Mouse (Mus musculus): ENCODE measurements around the gene Mpc1. TPM values are rescaled to one million over a fixed set of nuclear protein-coding genes. Genes with fewer than 3 reads are reported as not detected.

Mpc1 gene
- polyA plus RNA-seq, 1 experiment from 2014 or later: 366 TPM

- ATAC-seq: no peak
- Histone ChIP-seq H3K4me2 (ENCODE audit: low read length) (no peak overlapping the region), H3K27me3 (replicated peaks; ENCODE audit: control insufficient read depth, insufficient read depth, low read length) (no peaks in the 10 kb centered on the region), H3K9ac (ENCODE audit: low read length) (no peak overlapping the region), H3K9me3 (replicated peaks; ENCODE audit: control insufficient read depth, low read length) (no peaks in the 10 kb centered on the region), H3K27ac (ENCODE audit: low read depth, low read length) (no peak overlapping the region), H3K36me3 (ENCODE audit: control insufficient read depth, insufficient read depth, low read length) (no peaks in the 10 kb centered on the region), H3K4me1 (ENCODE audit: control insufficient read depth, insufficient read depth, low read length) (no peaks in the 10 kb centered on the region), H3K4me3 (ENCODE audit: low read depth, low read length) (no peak overlapping the region)
- DNase-seq (ENCODE audit: low spot score): no peak
- WGBS: 54% methylated on average over 6 of the region's 6 CpGs
Measured at GRCm38 (mm10) chr17:8272054-8272749, 10.5 kb upstream of the Mpc1 start.

DNA sequence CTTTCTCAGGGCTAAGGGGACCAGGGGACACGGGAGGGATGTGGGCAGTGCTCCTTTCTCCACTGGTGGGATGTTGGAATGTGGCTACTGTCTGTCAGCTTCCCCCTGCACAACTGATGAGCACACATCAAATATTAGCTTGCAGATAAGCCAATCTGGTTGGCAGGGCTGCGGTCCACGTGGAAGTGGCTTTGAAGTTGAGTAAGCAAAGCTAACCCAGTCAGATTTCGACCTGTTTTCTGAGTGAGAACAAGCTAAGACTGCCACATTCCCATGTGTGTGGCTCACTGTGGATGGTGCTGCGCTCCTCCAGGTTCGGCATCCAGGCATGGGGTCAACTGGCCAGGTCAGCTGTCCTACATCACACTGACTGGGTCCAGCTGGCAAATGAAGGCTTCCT, 9.8 kb upstream of the Mpc1 start:
- Histone ChIP-seq H3K36me3 (ENCODE audit: control insufficient read depth, insufficient read depth, low read length) (no peaks in the 10 kb centered on the region), H3K4me1 (ENCODE audit: control insufficient read depth, insufficient read depth, low read length) (no peaks in the 10 kb centered on the region), H3K4me2 (ENCODE audit: low read length) (no peak overlapping the region), H3K27me3 (replicated peaks; ENCODE audit: control insufficient read depth, insufficient read depth, low read length) (no peaks in the 10 kb centered on the region), H3K9ac (ENCODE audit: low read length) (no peak overlapping the region), H3K4me3 (ENCODE audit: low read depth, low read length) (no peak overlapping the region), H3K9me3 (replicated peaks; ENCODE audit: control insufficient read depth, low read length) (no peaks in the 10 kb centered on the region), H3K27ac (ENCODE audit: low read depth, low read length) (no peak overlapping the region)
- no peak for DNase-seq (ENCODE audit: low spot score)
- WGBS: 87% methylated on average over 6 of the region's 6 CpGs
- ATAC-seq: no peak

GRCm38 (mm10) chr17:8276071-8276470, 6.6 kb upstream of the Mpc1 start:
- Histone ChIP-seq H3K9me3 (replicated peaks; ENCODE audit: control insufficient read depth, low read length) (no peaks in the 10 kb centered on the region), H3K4me3 (ENCODE audit: low read depth, low read length) (no peak overlapping the region), H3K36me3 (ENCODE audit: control insufficient read depth, insufficient read depth, low read length) (no peaks in the 10 kb centered on the region), H3K9ac (ENCODE audit: low read length) (no peak overlapping the region), H3K27ac (ENCODE audit: low read depth, low read length) (no peak overlapping the region), H3K4me2 (ENCODE audit: low read length) (no peak overlapping the region), H3K4me1 (ENCODE audit: control insufficient read depth, insufficient read depth, low read length) (no peaks in the 10 kb centered on the region), H3K27me3 (replicated peaks; ENCODE audit: control insufficient read depth, insufficient read depth, low read length) (no peaks in the 10 kb centered on the region)
- ATAC-seq: no peak
- WGBS: 77% methylated on average over 4 of the region's 4 CpGs
- DNase-seq (ENCODE audit: low spot score): no peak

DNA sequence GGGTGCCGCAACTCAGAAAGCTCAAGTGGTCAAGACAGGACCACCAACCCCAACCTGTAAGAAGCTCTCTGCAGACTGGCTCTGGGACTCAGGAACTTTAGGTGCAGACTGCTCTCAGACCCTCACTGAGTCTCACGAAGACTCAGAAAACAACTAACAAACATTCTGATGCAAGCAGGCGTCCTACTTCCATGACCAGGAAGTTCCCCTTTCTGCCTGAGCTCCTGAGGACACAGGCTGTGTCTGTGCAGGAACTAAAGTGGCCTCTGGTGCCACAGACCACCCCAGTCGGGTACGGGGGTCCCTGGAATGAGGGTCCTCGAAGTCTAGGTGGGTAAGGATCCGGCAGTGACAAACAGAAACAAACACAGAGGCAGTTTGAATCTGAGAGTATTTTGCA, 6.0 kb upstream of the Mpc1 start:
- ATAC-seq (no peak), DNase-seq (ENCODE audit: low spot score) (no peak)
- no peaks in the 10 kb centered on the region for H3K27me3 ChIP-seq (replicated peaks; ENCODE audit: control insufficient read depth, insufficient read depth, low read length)
- no peak overlapping the region for H3K27ac ChIP-seq (ENCODE audit: low read depth, low read length)
- H3K9ac ChIP-seq (ENCODE audit: low read length): no peak overlapping the region
- H3K9me3 ChIP-seq (replicated peaks; ENCODE audit: control insufficient read depth, low read length): no peaks in the 10 kb centered on the region
- no peak overlapping the region for H3K4me2 ChIP-seq (ENCODE audit: low read length)
- H3K4me1 ChIP-seq (ENCODE audit: control insufficient read depth, insufficient read depth, low read length): no peaks in the 10 kb centered on the region
- no peaks in the 10 kb centered on the region for H3K36me3 ChIP-seq (ENCODE audit: control insufficient read depth, insufficient read depth, low read length)
- H3K4me3 ChIP-seq (ENCODE audit: low read depth, low read length): no peak overlapping the region
- WGBS: 80% methylated on average over 7 of the region's 7 CpGs

DNA sequence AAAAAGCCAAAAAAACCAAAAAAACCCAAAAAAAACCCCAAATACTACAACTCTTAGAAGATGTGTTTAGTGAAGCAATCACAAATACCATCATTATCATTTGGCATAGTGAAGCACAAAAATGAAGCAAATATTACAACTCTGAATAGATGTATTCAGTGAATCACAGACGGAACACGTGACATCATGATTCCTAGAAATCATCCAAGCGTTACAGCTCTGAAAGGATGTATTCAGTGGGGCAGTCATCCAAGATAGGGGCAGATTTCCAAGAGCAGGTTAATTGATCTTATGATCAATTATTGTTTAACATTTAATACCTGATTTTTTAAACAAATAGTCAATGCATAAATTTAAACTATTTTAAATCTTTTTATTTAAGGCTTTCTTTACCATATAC, 5.4 kb upstream of the Mpc1 start:
- WGBS: 60% methylated on average over 3 of the region's 3 CpGs
- no peaks in the 10 kb centered on the region for H3K4me1 ChIP-seq (ENCODE audit: control insufficient read depth, insufficient read depth, low read length)
- H3K9me3 ChIP-seq (replicated peaks; ENCODE audit: control insufficient read depth, low read length): no peaks in the 10 kb centered on the region
- H3K4me2 ChIP-seq (ENCODE audit: low read length): no peak overlapping the region
- H3K4me3 ChIP-seq (ENCODE audit: low read depth, low read length): no peak overlapping the region
- no peak for DNase-seq (ENCODE audit: low spot score)
- no peak overlapping the region for H3K9ac ChIP-seq (ENCODE audit: low read length)
- ATAC-seq: no peak
- no peaks in the 10 kb centered on the region for H3K27me3 ChIP-seq (replicated peaks; ENCODE audit: control insufficient read depth, insufficient read depth, low read length)
- no peaks in the 10 kb centered on the region for H3K36me3 ChIP-seq (ENCODE audit: control insufficient read depth, insufficient read depth, low read length)
- no peak overlapping the region for H3K27ac ChIP-seq (ENCODE audit: low read depth, low read length)

DNA sequence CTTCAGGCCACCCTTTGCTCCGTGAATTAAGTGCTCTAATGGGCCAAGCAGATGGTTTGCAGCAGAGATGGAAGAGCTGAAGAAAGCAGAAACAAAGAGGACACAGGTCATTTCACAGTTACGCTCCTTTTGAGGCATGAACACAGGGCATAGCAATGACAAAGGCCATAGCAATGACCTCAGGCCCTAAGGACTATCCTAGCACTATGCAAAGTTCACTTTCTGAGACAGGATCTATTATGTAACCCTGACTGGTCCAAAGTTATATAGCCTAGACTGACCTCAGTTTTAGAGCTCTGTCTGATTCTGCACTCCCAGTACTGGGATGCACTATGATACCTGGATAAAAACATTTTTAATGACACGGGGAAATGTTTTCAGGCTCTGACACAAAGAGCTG, 4.3 kb upstream of the Mpc1 start:
- no peak for DNase-seq (ENCODE audit: low spot score)
- no peak for ATAC-seq
- Histone ChIP-seq H3K9me3 (replicated peaks; ENCODE audit: control insufficient read depth, low read length) (no peaks in the 10 kb centered on the region), H3K27ac (ENCODE audit: low read depth, low read length) (no peak overlapping the region), H3K36me3 (ENCODE audit: control insufficient read depth, insufficient read depth, low read length) (no peaks in the 10 kb centered on the region), H3K9ac (ENCODE audit: low read length) (no peak overlapping the region), H3K27me3 (replicated peaks; ENCODE audit: control insufficient read depth, insufficient read depth, low read length) (no peaks in the 10 kb centered on the region), H3K4me2 (ENCODE audit: low read length) (no peak overlapping the region), H3K4me1 (ENCODE audit: control insufficient read depth, insufficient read depth, low read length) (peaks cover 5% of the 10 kb centered on the region; the same call in 1 of the 2 replicates), H3K4me3 (ENCODE audit: low read depth, low read length) (no peak overlapping the region)
- WGBS: 64% methylated on average over 3 of the region's 3 CpGs

DNA sequence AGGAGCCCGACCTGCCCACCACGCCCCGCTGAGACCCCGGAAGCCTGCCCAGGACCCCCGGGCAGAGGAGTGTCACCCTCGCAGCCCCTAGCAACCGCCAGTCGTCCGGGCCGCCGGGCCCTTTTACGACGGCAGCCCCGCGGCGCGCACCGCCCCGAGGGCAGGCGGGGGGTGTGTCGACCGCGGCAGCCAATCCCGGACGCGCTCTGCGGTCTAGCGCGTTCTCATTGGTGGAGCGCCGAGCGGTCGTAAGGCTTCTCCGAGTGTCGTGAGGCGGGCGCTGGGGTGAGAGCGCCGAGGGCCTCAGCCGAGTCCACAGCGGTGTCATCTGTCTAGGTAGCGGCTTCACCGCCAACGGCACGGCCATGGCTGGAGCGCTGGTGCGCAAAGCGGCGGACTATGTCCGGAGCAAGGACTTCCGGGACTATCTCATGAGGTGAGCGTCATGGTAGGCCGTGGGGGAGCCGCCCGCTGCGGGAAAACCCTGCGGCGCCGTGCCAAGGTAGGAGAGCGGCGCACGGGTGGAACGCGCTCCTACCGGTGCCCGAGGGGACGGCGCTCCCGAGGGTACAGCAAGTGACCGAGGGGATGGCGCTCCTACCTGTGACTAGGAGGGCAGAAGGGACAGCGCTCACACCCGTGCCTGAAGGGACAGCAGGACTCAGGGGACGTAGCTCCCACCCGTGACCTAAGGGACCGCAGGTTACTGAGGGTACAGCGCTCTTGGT, 986 bp downstream of the Mpc1 start:
- H3K27ac ChIP-seq (ENCODE audit: low read depth, low read length): peak overlapping the region; percentile 92
- under 1% methylated on average over 77 of the region's 77 CpGs for WGBS

GRCm38 (mm10) chr17:8284254-8284661, 1.6 kb downstream of the Mpc1 start:
- peak; percentile 6 for DNase-seq (ENCODE audit: low spot score)
- peaks cover 13% of the 10 kb centered on the region for H3K4me1 ChIP-seq (ENCODE audit: control insufficient read depth, insufficient read depth, low read length)

More for the DNA sequence above, 986 bp downstream of the Mpc1 start:
- Histone ChIP-seq H3K27me3 (replicated peaks; ENCODE audit: control insufficient read depth, insufficient read depth, low read length) (no peaks in the 10 kb centered on the region), H3K4me3 (ENCODE audit: low read depth, low read length) (peak overlapping the region; percentile 80), H3K4me2 (ENCODE audit: low read length) (peak overlapping the region; percentile 99), H3K9ac (ENCODE audit: low read length) (peak overlapping the region; percentile 85), H3K9me3 (replicated peaks; ENCODE audit: control insufficient read depth, low read length) (no peaks in the 10 kb centered on the region), H3K36me3 (ENCODE audit: control insufficient read depth, insufficient read depth, low read length) (no peaks in the 10 kb centered on the region), H3K4me1 (ENCODE audit: control insufficient read depth, insufficient read depth, low read length) (peaks cover 13% of the 10 kb centered on the region)
- ATAC-seq (peak; percentile 99), DNase-seq (ENCODE audit: low spot score) (peak; percentile 98)

DNA sequence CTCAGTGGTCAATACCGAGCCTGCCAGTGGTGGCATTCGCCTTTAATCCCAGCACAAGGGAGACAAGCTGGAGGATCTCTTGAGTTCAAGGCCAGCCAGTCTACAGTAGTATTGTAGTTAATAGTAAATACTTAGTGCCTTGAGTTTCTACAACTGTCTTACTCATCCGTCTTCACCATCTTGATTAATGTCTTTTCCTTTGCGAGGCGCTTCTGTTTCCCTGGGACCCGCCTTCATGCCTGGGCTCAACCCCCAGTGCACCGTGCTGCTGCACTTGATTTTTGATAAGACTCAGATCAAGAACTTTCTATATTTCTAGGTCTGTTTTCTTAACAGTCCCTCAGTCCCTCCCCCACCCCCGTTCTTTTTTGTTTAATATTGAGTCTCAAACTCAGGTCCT, 2.4 kb downstream of the Mpc1 start:
- Histone ChIP-seq H3K9me3 (replicated peaks; ENCODE audit: control insufficient read depth, low read length) (no peaks in the 10 kb centered on the region), H3K27me3 (replicated peaks; ENCODE audit: control insufficient read depth, insufficient read depth, low read length) (no peaks in the 10 kb centered on the region), H3K4me1 (ENCODE audit: control insufficient read depth, insufficient read depth, low read length) (peaks cover 13% of the 10 kb centered on the region), H3K36me3 (ENCODE audit: control insufficient read depth, insufficient read depth, low read length) (peaks cover 4% of the 10 kb centered on the region; the same call in 1 of the 2 replicates), H3K4me2 (ENCODE audit: low read length) (peak overlapping the region; percentile 99), H3K4me3 (ENCODE audit: low read depth, low read length) (peak overlapping the region; percentile 80), H3K27ac (ENCODE audit: low read depth, low read length) (no peak overlapping the region), H3K9ac (ENCODE audit: low read length) (peak overlapping the region; percentile 85)
- ATAC-seq (no peak), DNase-seq (ENCODE audit: low spot score) (no peak)
- WGBS: 40% methylated on average over 8 of the region's 8 CpGs

More at GRCm38 (mm10) chr17:8284254-8284661, 1.6 kb downstream of the Mpc1 start:
- Histone ChIP-seq H3K4me3 (ENCODE audit: low read depth, low read length) (peak overlapping the region; percentile 80), H3K4me2 (ENCODE audit: low read length) (peak overlapping the region; percentile 99), H3K27me3 (replicated peaks; ENCODE audit: control insufficient read depth, insufficient read depth, low read length) (no peaks in the 10 kb centered on the region), H3K9ac (ENCODE audit: low read length) (peak overlapping the region; percentile 85), H3K9me3 (replicated peaks; ENCODE audit: control insufficient read depth, low read length) (no peaks in the 10 kb centered on the region), H3K36me3 (ENCODE audit: control insufficient read depth, insufficient read depth, low read length) (peaks cover 1% of the 10 kb centered on the region; the same call in 1 of the 2 replicates), H3K27ac (ENCODE audit: low read depth, low read length) (0 out of 2 replicates have a peak overlapping the region, but pooled peaks have one; percentile 92)
- 0% methylated on average over 32 of the region's 32 CpGs for WGBS
- ATAC-seq: peak; percentile 4
